Mouse (Mus musculus) ES-Bruce4 (cell line): ENCODE results near the gene Tmem199.

Experiments
- CTCF ChIP-seq: IDR thresholded peaks from one replicate; pipeline ENCODE4 v1.8.1; 2011; ENCODE audit warnings: low read depth, low read length
- EP300 ChIP-seq: IDR thresholded peaks from 2 replicates; pipeline ENCODE4 v1.6.1; 2011; ENCODE audit warnings: low read depth, low read length; ENCODE audit not compliant: insufficient read depth
- POLR2A ChIP-seq: IDR thresholded peaks from one replicate; pipeline ENCODE4 v1.8.1; 2011; ENCODE audit warnings: low read length; ENCODE audit not compliant: insufficient read depth

GRCm38 (mm10) chr11:78475289-78475688 is 36.7 kb downstream of the Tmem199 start:
- TF ChIP-seq CTCF (no peak), EP300 (no peak), POLR2A (no peak)
